Mouse (Mus musculus): ENCODE measurements around the gene Usf3. TPM values are rescaled to one million over a fixed set of nuclear protein-coding genes. Genes with fewer than 3 reads are reported as not detected.

Gene Usf3
- polyA plus RNA-seq, 1 experiment from 2014 or later = 6.7 TPM

GRCm38 (mm10) chr16:44271371-44272038, 98.5 kb downstream of the Usf3 start:
- Histone ChIP-seq H3K27ac (no peak overlapping the region), H3K79me2 (ENCODE audit: inconsistent target) (no peaks in the 10 kb centered on the region), H3K36me3 (ENCODE audit: inconsistent target) (no peaks in the 10 kb centered on the region), H3K4me3 (ENCODE audit: inconsistent target) (no peak overlapping the region)
- 72% methylated on average over 9 of the region's 9 CpGs for WGBS (ENCODE audit: missing documents)

Other genes with a start within 250 kb of the Usf3 start
- 4.1 to 6.9 TPM (median 5.7 TPM) in 3 replicates for gene Qtrt2, start 246.4 kb upstream of the Usf3 start, polyA plus RNA-seq (2018)
- 0.25 to 0.60 TPM (median 0.47 TPM) in 3 replicates for gene Zdhhc23, start 193.5 kb upstream of the Usf3 start, polyA plus RNA-seq (2018)
- 0.23 to 0.32 TPM (median 0.32 TPM) in 3 replicates for gene Gramd1c, start 109.9 kb upstream of the Usf3 start, polyA plus RNA-seq (2018)
- gene Atp6v1a, start 33.5 kb upstream of the Usf3 start, polyA plus RNA-seq (2018) = 331 to 394 TPM (median 358 TPM) in 3 replicates
- gene Naa50, start 33.4 kb upstream of the Usf3 start, polyA plus RNA-seq (2018) = 75.9 to 167 TPM (median 101 TPM) in 3 replicates
- gene Sidt1, start 159.9 kb downstream of the Usf3 start, polyA plus RNA-seq (2018) = not detected in 3 replicates
- gene Spice1, start 173.9 kb downstream of the Usf3 start, polyA plus RNA-seq (2018) = 4.5 to 7.6 TPM (median 4.9 TPM) in 3 replicates
- gene Cfap44, start 221.6 kb downstream of the Usf3 start, polyA plus RNA-seq (2018) = not detected in 3 replicates

Measured in macrophage (primary cell).